Mouse (Mus musculus) C2C12 (cell line): ENCODE measurements around the gene Llgl2.

Source experiments
- CEBPB ChIP-seq: IDR thresholded peaks from one replicate; pipeline ENCODE4 v1.6.1; 2011; ENCODE audit warnings: low read depth, mild to moderate bottlenecking, control low read depth, moderate library complexity
- CTCF ChIP-seq: IDR thresholded peaks from one replicate; pipeline ENCODE4 v1.5.1; 2011; ENCODE audit not compliant: control insufficient read depth, insufficient read depth, insufficient read length

- no peak for TF ChIP-seq CTCF
- no peak for TF ChIP-seq CEBPB
Observed at GRCm38 (mm10) chr11:115831518-115831917, 7.7 kb downstream of the Llgl2 start.
